Mouse (Mus musculus) megakaryocyte-erythroid progenitor cell, adult 5-6 weeks (primary cell): ENCODE measurements at regions not wholly inside any gene's neighbourhood (a gene's known extent, or its start where the extent isn't known, plus 50 kb on each side); places are given as distances from the start of the nearest gene placed in this dataset.

ENCODE experiments used
- ATAC-seq: replicated peaks from 2 replicates; pipeline ENCODE4 v1.8.0; 2016; ENCODE audit warnings: mild to moderate bottlenecking, inconsistent platforms; ENCODE audit not compliant: severe bottlenecking, poor library complexity, low FRiP score, low TSS enrichment

DNA sequence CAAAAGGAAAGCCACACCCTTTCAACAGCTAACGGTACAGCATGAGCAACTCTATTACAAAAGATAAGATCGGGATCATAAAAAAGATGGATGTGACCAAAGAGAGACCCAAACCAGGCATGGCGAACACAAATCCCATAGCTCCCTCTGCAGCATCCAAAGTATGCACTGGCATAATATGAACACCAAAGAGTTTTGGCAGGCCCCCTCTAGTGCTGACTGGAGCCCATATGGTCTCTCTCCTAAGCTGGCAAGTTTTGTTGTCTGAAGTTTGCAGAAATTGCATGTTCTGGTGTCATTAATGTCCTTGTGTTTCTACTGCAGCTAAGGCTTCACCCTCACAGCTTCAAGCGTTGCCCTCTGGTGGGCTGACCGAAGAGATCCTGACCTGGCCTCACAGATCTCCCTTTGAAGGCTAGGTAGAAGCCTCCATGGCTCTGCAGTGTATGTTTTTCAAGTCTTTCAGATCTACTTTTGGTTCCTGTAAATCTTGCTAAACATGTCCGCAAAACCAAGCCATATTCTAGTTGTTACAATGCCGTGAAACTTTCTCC is 75.7 kb upstream of the Bcl2l14 start:
- no peak for ATAC-seq

DNA sequence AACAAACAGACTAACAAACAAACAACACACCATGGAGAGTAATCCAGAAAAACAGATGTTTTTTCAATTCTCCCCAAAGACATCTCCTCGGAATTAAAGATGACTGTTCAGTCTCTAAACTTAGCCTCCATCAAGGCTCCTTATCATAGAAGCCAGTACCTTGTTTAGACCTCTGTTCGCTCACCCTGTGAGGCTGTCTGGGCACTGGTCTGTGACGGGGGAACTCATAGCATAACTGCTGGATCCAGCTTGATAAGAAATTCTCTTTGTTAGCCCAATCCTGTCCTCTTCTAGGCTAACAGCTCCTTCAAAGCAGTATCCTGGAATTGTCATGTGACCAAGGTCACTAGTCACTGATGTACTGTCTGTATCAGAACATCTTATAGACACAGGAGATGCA is 72.1 kb upstream of the Bcl2l14 start:
- peak; percentile 92 for ATAC-seq

DNA sequence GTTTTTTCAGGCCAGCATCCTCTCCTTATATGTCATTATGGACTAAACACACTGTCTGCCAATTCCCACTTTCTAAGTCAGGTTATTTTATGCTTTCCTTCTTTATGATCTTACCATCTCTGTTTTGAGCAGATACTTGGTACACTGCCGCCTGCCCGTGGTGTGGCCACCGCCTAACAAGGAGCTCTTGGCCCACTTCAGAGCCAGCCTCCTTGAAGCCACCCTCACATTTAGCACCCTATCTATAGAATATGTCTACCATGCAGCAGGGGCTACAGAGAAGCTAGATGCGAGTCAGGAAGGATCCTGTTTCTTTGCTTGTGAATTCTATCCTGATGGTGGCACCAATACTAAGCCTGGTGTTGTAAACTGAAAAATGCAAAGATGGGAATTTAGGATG is 70.6 kb upstream of the Bcl2l14 start:
- ATAC-seq = no peak

DNA sequence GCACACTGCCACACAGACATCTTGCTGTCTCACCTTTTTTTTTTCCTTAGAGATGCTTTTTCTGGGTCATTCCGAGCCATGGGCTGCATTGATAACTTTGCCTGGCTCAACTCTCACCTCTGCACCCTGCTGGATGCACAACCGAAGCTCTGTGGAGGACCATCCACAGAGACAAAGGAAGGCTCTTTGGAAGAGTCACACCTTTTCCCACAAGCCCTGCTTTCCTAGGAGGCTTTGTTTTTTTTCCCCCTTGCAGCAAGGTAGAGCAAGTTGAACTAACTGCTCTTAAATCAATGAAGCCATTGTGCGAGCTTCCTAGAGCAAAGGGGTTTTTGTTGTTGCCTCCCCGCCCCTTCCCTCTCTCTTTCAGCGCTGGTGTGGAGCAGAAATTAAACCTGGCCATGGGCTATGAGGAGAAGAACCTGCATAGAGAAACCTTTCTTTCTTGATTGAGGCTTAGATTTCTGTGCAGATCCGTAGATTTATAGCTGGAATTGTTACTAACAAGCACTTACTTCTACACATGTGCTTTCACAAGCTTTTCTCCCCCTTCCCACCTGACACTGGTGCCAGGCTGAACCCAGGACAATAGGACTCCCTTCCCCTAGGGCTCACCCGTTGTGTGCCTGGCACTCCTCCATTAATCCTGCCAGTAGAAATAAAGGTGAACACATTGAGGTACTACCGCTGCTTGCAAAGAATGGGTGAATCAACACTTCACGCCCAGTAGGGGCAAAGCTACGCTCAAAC is 66.4 kb upstream of the Bcl2l14 start:
- no peak for ATAC-seq

DNA sequence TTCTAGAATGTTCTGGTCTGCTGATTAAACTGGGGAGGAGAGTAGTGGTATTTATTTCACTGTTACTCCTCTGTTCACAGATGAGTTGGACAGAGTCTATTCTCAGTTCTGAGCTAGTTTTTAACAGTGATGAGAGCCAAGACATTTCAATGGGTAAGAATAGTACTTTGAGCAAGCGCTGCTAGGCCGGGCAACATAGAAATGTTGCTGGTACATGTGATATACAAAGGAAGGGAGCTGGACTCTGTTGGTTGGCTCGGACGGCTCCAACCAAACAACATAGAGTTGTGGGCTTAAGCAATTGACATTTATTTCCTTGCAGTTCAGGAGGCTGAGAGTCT is 65.8 kb upstream of the Bcl2l14 start:
- no peak for ATAC-seq

DNA sequence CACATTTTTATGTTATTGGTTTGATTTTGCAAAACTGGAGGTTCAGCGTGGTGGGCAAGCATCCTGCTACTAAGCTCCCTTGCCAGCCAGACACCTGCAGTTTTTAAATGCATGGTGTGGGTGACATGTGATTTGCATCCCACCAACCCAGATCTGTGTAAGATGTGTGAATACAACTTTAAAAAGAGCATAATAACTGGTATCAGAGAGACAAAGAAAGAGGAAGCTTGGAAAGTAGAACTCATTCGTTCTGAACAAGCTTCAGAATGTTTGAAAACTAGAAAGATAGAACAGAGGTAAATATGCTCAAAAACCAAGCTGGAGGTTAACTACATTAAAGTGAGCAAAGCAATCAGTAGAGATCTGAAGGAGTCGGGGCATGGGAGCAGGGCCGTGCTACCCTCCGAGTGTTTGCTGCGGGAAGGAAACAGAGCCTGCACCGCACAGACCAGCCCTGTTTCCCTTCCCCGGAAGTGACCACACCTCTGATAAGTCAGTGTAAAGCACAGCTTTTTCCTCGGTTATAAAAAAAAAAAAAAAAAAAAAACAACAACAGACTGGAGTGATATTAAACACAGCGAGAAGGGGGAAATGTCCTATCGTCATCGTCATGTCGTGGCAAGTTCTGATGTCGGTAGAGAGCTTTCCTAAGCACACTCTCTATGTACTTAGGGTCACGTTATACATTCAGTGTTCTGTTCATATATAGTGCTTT is 63.2 kb upstream of the Bcl2l14 start:
- peak; percentile 77 for ATAC-seq

DNA sequence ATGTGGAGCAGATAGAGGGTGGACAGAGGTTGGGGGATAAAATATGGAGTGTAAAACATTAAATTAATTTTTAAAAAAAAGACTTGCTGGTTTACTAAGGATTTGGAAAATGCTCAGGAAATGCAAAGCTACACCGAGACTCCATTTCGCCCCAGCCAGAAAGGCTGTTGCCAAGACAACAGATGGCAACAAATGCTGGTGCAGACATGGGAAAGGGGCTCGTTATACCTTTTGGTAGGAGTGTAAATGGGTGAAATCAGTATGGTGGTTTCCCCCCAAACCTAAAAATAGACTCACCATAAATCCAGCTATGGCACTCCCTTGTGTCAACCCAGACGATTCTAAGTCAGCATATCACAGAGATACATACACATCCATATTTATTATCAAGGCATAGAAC is 60.4 kb upstream of the Bcl2l14 start:
- no peak for ATAC-seq

DNA sequence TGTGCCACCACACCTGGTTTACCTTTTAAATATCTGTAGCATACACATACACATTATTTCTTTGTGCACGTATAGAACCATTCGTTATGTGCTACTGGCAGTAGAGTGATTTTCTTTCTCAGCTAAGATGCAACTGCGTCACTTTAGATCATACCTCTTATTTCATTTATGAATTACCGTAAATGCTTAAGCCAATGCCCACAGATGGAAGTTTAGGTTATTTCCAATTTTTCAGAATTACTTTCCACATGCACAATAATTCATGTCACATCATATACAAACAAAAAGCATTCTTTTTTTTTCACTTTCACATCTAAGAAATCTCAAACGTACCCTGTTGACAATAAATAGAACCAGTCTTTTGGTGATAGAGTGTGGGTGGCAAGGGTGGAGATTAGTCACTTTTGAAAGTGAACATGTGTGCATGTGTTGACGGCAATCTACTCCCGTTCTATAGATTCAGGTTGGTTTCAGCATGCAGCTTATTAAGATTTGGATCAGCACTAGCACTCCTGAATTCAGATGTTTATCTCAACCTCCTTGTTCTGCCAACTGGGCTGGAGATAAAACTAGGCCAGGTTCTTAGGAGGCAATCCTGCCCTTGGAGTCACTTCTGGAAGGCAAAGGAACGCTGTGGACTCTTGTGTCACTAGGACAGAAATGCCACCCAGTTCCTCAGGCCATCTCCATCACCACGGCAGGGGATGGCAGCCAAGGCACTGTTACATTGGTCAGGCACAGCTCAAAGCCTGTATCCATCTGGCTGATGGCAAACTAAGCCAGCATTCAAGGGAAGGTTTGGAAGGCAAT is 53.1 kb upstream of the Bcl2l14 start:
- no peak for ATAC-seq

DNA sequence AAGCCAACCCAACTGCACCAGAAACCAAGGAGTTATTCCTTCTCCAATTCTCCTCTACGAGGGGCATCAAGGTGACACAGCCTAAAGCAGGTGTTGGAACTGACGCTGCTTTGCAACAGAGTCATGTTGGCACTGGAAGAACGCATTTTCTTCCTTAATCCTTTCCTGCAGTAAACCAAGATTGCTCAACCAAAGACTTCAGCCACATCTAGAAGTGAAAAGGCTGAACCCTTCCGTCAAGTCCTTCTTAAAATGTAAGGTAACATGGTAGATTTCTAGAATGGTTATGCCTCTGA is 52.6 kb upstream of the Bcl2l14 start:
- ATAC-seq = no peak
